Mouse (Mus musculus) embryonic facial prominence, embryonic 14.5 days (tissue): ENCODE results near the gene Prkaa2. TPM values are rescaled to one million over a fixed set of nuclear protein-coding genes. Genes with fewer than 3 reads are reported as not detected.

Experiments
- ATAC-seq: fragments of 200-750 bp; cut with Nextera tagmentation; 2 replicates; pipeline ENCODE4 v1.8.0; 2017; ENCODE audit warnings: low read depth, moderate number of reproducible peaks, moderate TSS enrichment
- DNase-seq: peaks from one replicate; pipeline ENCODE4 v3.0.0-alpha.2; 2015; ENCODE audit warnings: low spot score
- H3K27ac ChIP-seq: fragments of 300-500 bp; sonication (generic); replicated peaks from 2 replicates; pipeline ENCODE4 v1.5.1; 2014; ENCODE audit warnings: low read depth, mild to moderate bottlenecking, low read length, moderate library complexity
- H3K27me3 ChIP-seq: fragments of 300-500 bp; sonication (generic); replicated peaks from 2 replicates; pipeline ENCODE4 v1.6.1; 2014; ENCODE audit warnings: low read length; ENCODE audit not compliant: control insufficient read depth, insufficient read depth
- H3K36me3 ChIP-seq: fragments of 300-500 bp; sonication (generic); 2 replicates; pipeline ENCODE4 v1.6.1; 2014; ENCODE audit warnings: low read length, mixed read lengths; ENCODE audit not compliant: control insufficient read depth, insufficient read depth
- H3K4me1 ChIP-seq: fragments of 300-500 bp; sonication (generic); 2 replicates; pipeline ENCODE4 v1.6.1; 2014; ENCODE audit warnings: antibody characterized with exemption, low read length; ENCODE audit not compliant: control insufficient read depth, insufficient read depth
- H3K4me2 ChIP-seq: fragments of 300-500 bp; sonication (generic); 2 replicates; pipeline ENCODE4 v1.6.1; 2014; ENCODE audit warnings: low read depth, mild to moderate bottlenecking, low read length, moderate library complexity, mixed read lengths
- H3K4me3 ChIP-seq: fragments of 300-500 bp; sonication (generic); 2 replicates; pipeline ENCODE4 v1.5.1; 2014; ENCODE audit warnings: low read depth, mild to moderate bottlenecking, low read length
- H3K9ac ChIP-seq: fragments of 300-500 bp; sonication (generic); 2 replicates; pipeline ENCODE4 v1.6.1; 2014; ENCODE audit warnings: low read depth, mild to moderate bottlenecking, low read length, moderate library complexity, mixed read lengths
- H3K9me3 ChIP-seq: fragments of 300-500 bp; sonication (generic); 2 replicates; pipeline ENCODE4 v1.6.1; 2016; ENCODE audit warnings: low read length; ENCODE audit not compliant: control insufficient read depth
- WGBS: fragments of 180-500 bp; shearing (Covaris S2); extraction: QIAGEN DNeasy Blood & Tissue Kit; methylation state at CpG from one replicate; pipeline ENCODE4 v1.1.7; 2014; 5-methylcytosine and 5-hydroxymethylcytosine counted together
- polyA plus RNA-seq: library from polyadenylated mRNA; unstranded; fragments of >200 nt; fragmentation: Nextera tagmentation; extraction: Ambion mirVana; gene quantifications from 2 replicates; pipeline ENCODE4 v1.2.1, GENCODE M21; 2014

Gene Prkaa2
- polyA plus RNA-seq, 1 experiment from 2014 or later: 5.6 TPM

- Histone ChIP-seq H3K27ac (no peak overlapping the region), H3K4me1 (no peaks in the 10 kb centered on the region), H3K4me3 (no peak overlapping the region), H3K27me3 (no peaks in the 10 kb centered on the region), H3K9ac (no peak overlapping the region), H3K36me3 (no peaks in the 10 kb centered on the region), H3K9me3 (no peaks in the 10 kb centered on the region), H3K4me2 (no peak overlapping the region)
- DNase-seq (peak; percentile 94), ATAC-seq (peak; percentile 66)
- 38% methylated on average over 14 of the region's 14 CpGs for WGBS
Observed at GRCm38 (mm10) chr4:105151911-105152690, 42.4 kb upstream of the Prkaa2 start.

- Histone ChIP-seq H3K9me3 (0 out of 2 replicates have a peak, but pooled peaks cover 5% of the 10 kb centered on the region), H3K27ac (no peak overlapping the region), H3K36me3 (no peaks in the 10 kb centered on the region), H3K9ac (no peak overlapping the region), H3K27me3 (no peaks in the 10 kb centered on the region), H3K4me2 (no peak overlapping the region), H3K4me1 (no peaks in the 10 kb centered on the region), H3K4me3 (no peak overlapping the region)
- 83% methylated on average over 7 of the region's 7 CpGs for WGBS
- no peak for DNase-seq
- ATAC-seq: no peak
Observed at GRCm38 (mm10) chr4:105149492-105149891, 39.8 kb upstream of the Prkaa2 start.

- 66% methylated on average over 4 of the region's 4 CpGs for WGBS
- H3K4me3 ChIP-seq: no peak overlapping the region
- no peak overlapping the region for H3K27ac ChIP-seq
Observed at GRCm38 (mm10) chr4:105133350-105134050, 23.8 kb upstream of the Prkaa2 start.

GRCm38 (mm10) chr4:105131756-105132314, 22.1 kb upstream of the Prkaa2 start:
- WGBS: 71% methylated on average over 9 of the region's 9 CpGs
- 0 out of 2 replicates have a peak, but pooled peaks cover 2% of the 10 kb centered on the region for H3K9me3 ChIP-seq
- H3K4me1 ChIP-seq: peaks cover 5% of the 10 kb centered on the region; the same call in 1 of the 2 replicates
- H3K4me3 ChIP-seq: no peak overlapping the region
- H3K27ac ChIP-seq: no peak overlapping the region
- no peak overlapping the region for H3K4me2 ChIP-seq
- no peak overlapping the region for H3K9ac ChIP-seq
- no peaks in the 10 kb centered on the region for H3K27me3 ChIP-seq
- H3K36me3 ChIP-seq: no peaks in the 10 kb centered on the region
- DNase-seq: no peak
- no peak for ATAC-seq

More at GRCm38 (mm10) chr4:105133350-105134050, 23.8 kb upstream of the Prkaa2 start:
- Histone ChIP-seq H3K9ac (no peak overlapping the region), H3K27me3 (no peaks in the 10 kb centered on the region), H3K4me2 (no peak overlapping the region), H3K36me3 (no peaks in the 10 kb centered on the region), H3K9me3 (no peaks in the 10 kb centered on the region), H3K4me1 (peaks cover 5% of the 10 kb centered on the region; the same call in 1 of the 2 replicates)
- DNase-seq (no peak), ATAC-seq (no peak)

GRCm38 (mm10) chr4:105129212-105129611, 19.5 kb upstream of the Prkaa2 start:
- no peak for ATAC-seq

GRCm38 (mm10) chr4:105122429-105122828, 12.7 kb upstream of the Prkaa2 start:
- H3K4me2 ChIP-seq: no peak overlapping the region
- H3K27ac ChIP-seq: no peak overlapping the region
- 0 out of 2 replicates have a peak, but pooled peaks cover 3% of the 10 kb centered on the region for H3K9me3 ChIP-seq
- no peaks in the 10 kb centered on the region for H3K4me1 ChIP-seq
- no peaks in the 10 kb centered on the region for H3K27me3 ChIP-seq
- no peak for ATAC-seq
- no peak overlapping the region for H3K4me3 ChIP-seq
- 46% methylated on average over 8 of the region's 8 CpGs for WGBS
- no peak overlapping the region for H3K9ac ChIP-seq
- no peaks in the 10 kb centered on the region for H3K36me3 ChIP-seq
- peak; percentile 62 for DNase-seq

More at GRCm38 (mm10) chr4:105129212-105129611, 19.5 kb upstream of the Prkaa2 start:
- WGBS: 61% methylated on average over 7 of the region's 7 CpGs
- no peak overlapping the region for H3K4me2 ChIP-seq
- no peak for DNase-seq
- peaks cover 5% of the 10 kb centered on the region; the same call in 1 of the 2 replicates for H3K4me1 ChIP-seq
- no peak overlapping the region for H3K9ac ChIP-seq
- H3K27me3 ChIP-seq: no peaks in the 10 kb centered on the region
- 0 out of 2 replicates have a peak, but pooled peaks cover 3% of the 10 kb centered on the region for H3K9me3 ChIP-seq
- H3K4me3 ChIP-seq: no peak overlapping the region
- H3K27ac ChIP-seq: 0 out of 2 replicates have a peak overlapping the region, but pooled peaks have one; percentile 10
- H3K36me3 ChIP-seq: no peaks in the 10 kb centered on the region

- no peaks in the 10 kb centered on the region for H3K9me3 ChIP-seq
- H3K9ac ChIP-seq: no peak overlapping the region
- H3K36me3 ChIP-seq: no peaks in the 10 kb centered on the region
- no peak overlapping the region for H3K4me3 ChIP-seq
- H3K4me1 ChIP-seq: no peaks in the 10 kb centered on the region
- H3K27me3 ChIP-seq: no peaks in the 10 kb centered on the region
- ATAC-seq: no peak
- WGBS: 77% methylated on average over 6 of the region's 6 CpGs
- no peak overlapping the region for H3K27ac ChIP-seq
- DNase-seq: no peak
- no peak overlapping the region for H3K4me2 ChIP-seq
Observed at GRCm38 (mm10) chr4:105121081-105121480, 11.4 kb upstream of the Prkaa2 start.

- H3K4me2 ChIP-seq: no peak overlapping the region
- H3K9ac ChIP-seq: no peak overlapping the region
- ATAC-seq: no peak
- H3K4me1 ChIP-seq: peaks cover 7% of the 10 kb centered on the region; the same call in 1 of the 2 replicates
- no peak overlapping the region for H3K4me3 ChIP-seq
- no peaks in the 10 kb centered on the region for H3K9me3 ChIP-seq
- WGBS: 71% methylated on average over 3 of the region's 3 CpGs
- no peaks in the 10 kb centered on the region for H3K36me3 ChIP-seq
- no peak overlapping the region for H3K27ac ChIP-seq
- no peak for DNase-seq
- H3K27me3 ChIP-seq: peaks cover 6% of the 10 kb centered on the region
Observed at GRCm38 (mm10) chr4:105113468-105113867, 3.8 kb upstream of the Prkaa2 start.
